Mouse (Mus musculus) ES-Bruce4 (cell line): ENCODE results near the gene Dnm1. TPM values are rescaled to one million over a fixed set of nuclear protein-coding genes. Genes with fewer than 3 reads are reported as not detected.

Experiments used
- H3K27ac ChIP-seq: 2 replicates; pipeline ENCODE4 v1.5.1; 2012; ENCODE audit warnings: low read length, inconsistent platforms; ENCODE audit not compliant: insufficient read depth
- H3K27me3 ChIP-seq: 2 replicates; pipeline ENCODE4 v1.6.1; 2012; ENCODE audit warnings: mild to moderate bottlenecking, low read length, inconsistent platforms; ENCODE audit not compliant: control insufficient read depth, poor library complexity, insufficient read depth, severe bottlenecking
- H3K36me3 ChIP-seq: 2 replicates; pipeline ENCODE4 v1.6.1; 2012; ENCODE audit warnings: inconsistent platforms, mild to moderate bottlenecking, low read length, moderate library complexity; ENCODE audit not compliant: control insufficient read depth, poor library complexity, insufficient read depth, severe bottlenecking
- H3K4me1 ChIP-seq: one replicate; pipeline ENCODE4 v1.8.1; 2011; ENCODE audit warnings: low read length; ENCODE audit not compliant: control insufficient read depth, insufficient read depth
- H3K4me3 ChIP-seq: 2 replicates; pipeline ENCODE4 v1.5.1; 2011; ENCODE audit warnings: low read depth, mild to moderate bottlenecking, low read length
- H3K9ac ChIP-seq: 2 replicates; pipeline ENCODE4 v1.6.1; 2012; ENCODE audit warnings: low read depth, mild to moderate bottlenecking, inconsistent platforms; ENCODE audit not compliant: poor library complexity, severe bottlenecking
- H3K9me3 ChIP-seq: replicated peaks from 2 replicates; pipeline ENCODE4 v1.6.1; 2012; ENCODE audit warnings: mild to moderate bottlenecking, low read length, inconsistent platforms; ENCODE audit not compliant: control insufficient read depth, poor library complexity, insufficient read depth, severe bottlenecking
- CTCF ChIP-seq: IDR thresholded peaks from one replicate; pipeline ENCODE4 v1.8.1; 2011; ENCODE audit warnings: low read depth, low read length
- EP300 ChIP-seq: IDR thresholded peaks from 2 replicates; pipeline ENCODE4 v1.6.1; 2011; ENCODE audit warnings: low read depth, low read length; ENCODE audit not compliant: insufficient read depth
- POLR2A ChIP-seq: IDR thresholded peaks from one replicate; pipeline ENCODE4 v1.8.1; 2011; ENCODE audit warnings: low read length; ENCODE audit not compliant: insufficient read depth
- polyA plus RNA-seq: library from polyadenylated mRNA; stranded (reverse); fragments of >200 nt; gene quantifications from 2 replicates; pipeline ENCODE4 v1.2.4, GENCODE M21; 2011; ENCODE audit warnings: low read depth; ENCODE audit not compliant: missing spikeins, insufficient read depth, insufficient read length

Dnm1 gene
- polyA plus RNA-seq, 1 experiment = 11.6 TPM

DNA sequence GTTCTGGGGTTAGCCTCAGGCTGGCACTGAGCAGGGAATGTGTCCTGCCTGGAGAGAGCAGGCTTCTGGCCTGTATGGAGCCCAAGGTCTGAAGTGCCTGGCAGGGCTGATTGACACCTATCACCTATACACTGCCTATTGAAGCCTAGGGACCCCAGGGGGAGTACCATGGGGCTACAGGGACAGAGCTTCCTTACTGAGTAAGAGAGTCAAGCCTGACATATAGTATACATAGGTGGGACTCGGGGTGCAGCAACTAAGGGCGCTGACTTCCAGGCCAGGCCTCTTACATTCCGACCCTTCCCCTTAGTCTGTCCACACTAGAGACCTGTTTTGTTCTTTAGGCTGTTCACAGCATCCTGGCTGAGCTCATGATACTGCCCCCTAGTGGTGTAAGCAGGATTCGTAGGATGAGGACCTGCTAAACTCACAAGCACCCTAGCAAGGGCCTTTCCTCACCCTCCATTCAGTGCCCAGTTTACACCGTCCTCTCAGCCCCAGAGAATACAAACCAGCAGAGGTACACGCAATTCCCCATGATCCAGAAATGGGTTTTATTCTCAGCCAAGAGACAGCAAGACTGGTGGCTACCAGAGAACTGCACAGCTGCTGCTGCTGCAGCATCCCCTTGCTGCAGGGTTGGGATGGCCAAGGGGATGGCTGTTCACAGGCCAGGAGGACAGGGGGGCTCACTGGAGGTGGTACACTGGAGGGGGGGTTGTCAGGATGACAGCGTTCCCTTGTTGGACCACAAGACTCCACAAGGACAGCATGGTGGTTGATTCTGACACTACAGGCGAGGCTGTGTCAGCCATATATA lies 45.0 kb downstream of the Dnm1 start:
- H3K9me3 ChIP-seq = no peaks in the 10 kb centered on the region
- H3K9ac ChIP-seq = no peak overlapping the region
- peak; percentile 81 for TF ChIP-seq CTCF
- no peak for TF ChIP-seq EP300
- H3K36me3 ChIP-seq = no peaks in the 10 kb centered on the region
- no peak overlapping the region for H3K27ac ChIP-seq
- H3K4me1 ChIP-seq = no peaks in the 10 kb centered on the region
- no peak overlapping the region for H3K4me3 ChIP-seq
- H3K27me3 ChIP-seq = no peaks in the 10 kb centered on the region

DNA sequence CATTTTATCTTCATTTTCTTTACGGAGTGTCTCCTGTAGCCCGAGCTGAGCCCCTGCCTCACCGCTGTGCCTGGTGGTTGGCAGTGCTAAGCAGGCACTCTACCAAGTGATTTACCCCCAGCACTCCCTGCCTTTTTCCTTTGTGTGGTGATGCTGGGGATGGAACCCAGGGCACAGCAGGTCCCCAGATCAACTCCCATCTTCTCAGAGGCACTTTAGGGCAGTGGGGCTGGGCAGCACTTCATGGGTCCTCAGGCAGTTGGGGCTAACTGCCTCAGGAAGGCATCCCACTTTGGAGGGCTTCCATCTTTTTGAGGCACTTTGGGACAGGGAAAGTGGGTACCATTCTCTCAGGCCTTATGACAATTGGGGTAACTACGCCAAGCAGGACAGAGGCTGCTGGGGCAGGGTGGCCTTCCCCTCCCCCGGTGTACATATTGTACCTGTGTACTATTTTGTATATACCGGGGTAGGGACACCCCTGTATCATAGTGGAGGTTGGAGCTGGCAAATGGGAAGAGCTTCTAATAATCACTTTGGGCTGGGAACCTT lies 45.8 kb downstream of the Dnm1 start:
- TF ChIP-seq CTCF = no peak
- Histone ChIP-seq H3K4me3 (no peak overlapping the region), H3K9ac (no peak overlapping the region), H3K9me3 (no peaks in the 10 kb centered on the region), H3K36me3 (no peaks in the 10 kb centered on the region), H3K27me3 (no peaks in the 10 kb centered on the region), H3K27ac (no peak overlapping the region), H3K4me1 (no peaks in the 10 kb centered on the region)

DNA sequence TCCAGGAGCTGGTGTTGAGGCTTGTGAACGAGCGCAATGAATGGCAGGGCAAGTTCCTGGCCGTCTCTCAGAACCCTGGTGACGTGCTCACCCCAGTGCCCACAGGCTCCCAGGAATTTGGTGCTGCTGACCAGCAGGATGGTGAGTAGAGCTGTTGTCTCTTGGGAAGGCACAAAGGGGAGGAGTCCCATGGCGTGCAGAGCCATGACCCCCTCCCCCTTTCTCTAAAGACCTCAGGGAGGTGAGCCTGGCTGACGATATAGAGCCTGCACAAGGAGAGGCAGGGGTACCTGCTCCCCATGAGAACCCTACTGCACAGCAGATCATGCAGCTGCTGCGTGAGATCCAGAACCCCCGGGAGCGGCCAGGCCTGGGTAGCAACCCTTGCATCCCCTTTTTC lies 47.0 kb downstream of the Dnm1 start:
- H3K9ac ChIP-seq = no peak overlapping the region
- no peaks in the 10 kb centered on the region for H3K27me3 ChIP-seq
- H3K9me3 ChIP-seq = no peaks in the 10 kb centered on the region
- no peak overlapping the region for H3K27ac ChIP-seq
- no peaks in the 10 kb centered on the region for H3K36me3 ChIP-seq
- no peak overlapping the region for H3K4me3 ChIP-seq
- TF ChIP-seq POLR2A (no peak), EP300 (no peak)
- no peaks in the 10 kb centered on the region for H3K4me1 ChIP-seq

DNA sequence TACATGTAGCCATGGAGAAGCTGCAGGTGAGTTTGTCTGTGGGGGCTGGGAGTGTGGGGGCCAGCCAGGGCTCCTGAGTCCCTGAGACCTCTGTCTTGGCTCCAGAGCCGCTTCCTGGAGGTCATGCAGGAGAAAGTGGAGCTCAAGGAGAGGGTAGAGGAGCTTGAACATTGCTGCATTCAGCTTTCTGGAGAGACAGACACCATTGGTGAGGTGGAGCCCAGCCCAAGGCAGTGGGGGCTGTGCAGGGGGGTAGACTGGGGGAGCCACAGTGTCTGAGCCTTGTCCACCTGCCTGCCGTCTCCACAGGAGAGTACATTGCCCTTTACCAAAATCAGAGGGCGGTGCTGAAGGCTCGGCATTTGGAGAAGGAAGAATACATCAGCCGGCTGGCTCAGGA lies 47.5 kb downstream of the Dnm1 start:
- TF ChIP-seq CTCF = no peak
- no peak for TF ChIP-seq EP300
- TF ChIP-seq POLR2A = no peak
- no peaks in the 10 kb centered on the region for H3K36me3 ChIP-seq

DNA sequence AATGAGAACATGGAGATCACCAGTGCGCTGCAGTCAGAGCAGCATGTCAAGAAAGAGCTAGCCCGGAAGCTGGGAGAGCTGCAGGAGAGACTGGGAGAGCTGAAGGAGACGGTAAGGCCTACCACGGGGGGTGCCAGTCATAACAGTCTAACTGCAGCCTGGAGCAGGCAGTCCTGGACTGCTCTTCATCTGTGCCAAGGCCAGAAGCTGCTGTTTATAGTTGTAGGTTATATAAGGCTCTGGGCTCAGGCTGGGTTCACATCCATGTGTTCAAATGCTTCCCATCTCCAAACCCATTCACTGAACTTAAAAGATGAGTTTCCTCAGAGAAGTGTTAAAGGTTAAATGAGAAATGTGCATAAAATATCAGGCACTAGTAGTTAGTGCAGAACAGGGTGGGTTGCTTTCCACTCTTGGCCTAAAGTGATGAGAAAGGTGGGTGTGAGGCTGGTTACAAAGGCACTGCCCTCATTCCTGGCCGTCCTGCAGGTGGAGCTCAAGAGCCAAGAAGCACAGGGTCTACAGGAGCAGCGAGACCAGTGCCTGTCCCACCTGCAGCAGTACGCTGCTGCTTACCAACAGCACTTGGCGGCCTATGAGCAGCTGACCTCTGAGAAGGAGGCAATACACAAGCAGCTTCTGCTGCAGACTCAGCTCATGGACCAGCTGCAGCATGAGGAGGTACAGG lies 48.8 kb downstream of the Dnm1 start:
- peak; percentile 96 for TF ChIP-seq CTCF
- 0 out of 2 replicates have a peak, but pooled peaks have one; percentile 8 for TF ChIP-seq EP300
- TF ChIP-seq POLR2A = no peak
- H3K27ac ChIP-seq = no peak overlapping the region

More for the DNA sequence above, 47.5 kb downstream of the Dnm1 start:
- no peaks in the 10 kb centered on the region for H3K27me3 ChIP-seq
- no peaks in the 10 kb centered on the region for H3K4me1 ChIP-seq
- no peak overlapping the region for H3K9ac ChIP-seq
- H3K4me3 ChIP-seq = no peak overlapping the region
- H3K27ac ChIP-seq = no peak overlapping the region
- H3K9me3 ChIP-seq = no peaks in the 10 kb centered on the region

DNA sequence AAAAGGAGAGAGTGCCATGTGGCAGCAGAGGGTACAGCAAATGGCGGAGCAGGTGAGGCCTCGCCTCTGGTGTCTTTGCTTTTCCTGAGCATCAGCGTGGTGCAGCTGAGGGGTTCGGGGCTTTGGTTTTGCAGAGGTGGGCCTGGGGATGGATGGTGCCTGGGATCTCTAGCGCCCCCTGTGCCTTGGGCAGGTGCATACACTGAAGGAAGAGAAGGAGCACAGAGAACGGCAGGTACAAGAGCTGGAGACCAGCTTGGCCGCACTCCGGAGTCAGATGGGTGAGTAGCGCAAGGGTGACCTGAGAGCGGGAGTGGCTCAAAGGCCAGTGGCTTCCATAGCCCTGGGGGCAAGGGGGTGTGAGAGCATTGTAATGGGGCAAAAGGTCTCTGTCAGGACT lies 50.2 kb downstream of the Dnm1 start:
- Histone ChIP-seq H3K27me3 (no peaks in the 10 kb centered on the region), H3K9ac (no peak overlapping the region), H3K4me1 (no peaks in the 10 kb centered on the region), H3K9me3 (no peaks in the 10 kb centered on the region), H3K36me3 (peaks cover 4% of the 10 kb centered on the region), H3K27ac (no peak overlapping the region), H3K4me3 (no peak overlapping the region)
- TF ChIP-seq EP300 (no peak), CTCF (peak; percentile 25)

More for the DNA sequence above, 48.8 kb downstream of the Dnm1 start:
- Histone ChIP-seq H3K36me3 (no peaks in the 10 kb centered on the region), H3K9ac (no peak overlapping the region), H3K4me1 (no peaks in the 10 kb centered on the region), H3K27me3 (no peaks in the 10 kb centered on the region), H3K9me3 (no peaks in the 10 kb centered on the region), H3K4me3 (no peak overlapping the region)
